Mouse (Mus musculus) lung, adult 2 months (tissue): Measurements from ENCODE around the gene Rilp.

Experiments used
- CTCF ChIP-seq: fragments of 200-500 bp; IDR thresholded peaks from 2 replicates; pipeline ENCODE4 v1.5.1; 2011; ENCODE audit warnings: mild to moderate bottlenecking, low read length, control low read depth; ENCODE audit not compliant: insufficient read depth
- POLR2A ChIP-seq: fragments of 200-500 bp; IDR thresholded peaks from 2 replicates; pipeline ENCODE4 v1.6.1; 2011; ENCODE audit warnings: low read depth, mild to moderate bottlenecking, control low read depth, low read length, borderline replicate concordance; ENCODE audit errors: extremely low read depth

GRCm38 (mm10) chr11:75557142-75557541 is 47.2 kb downstream of the Rilp start:
- TF ChIP-seq POLR2A (no peak), CTCF (no peak)
